Mouse (Mus musculus) left cerebral cortex, adult 18-20 months (tissue): ENCODE measurements around the gene Rims3. TPM values are rescaled to one million over a fixed set of nuclear protein-coding genes. Genes with fewer than 3 reads are reported as not detected.
A peak's percentile ranks its signal among the peaks of the same experiment; 100 is the strongest.

Source experiments
- DNase-seq, 2 experiments: peaks; one replicate each; pipeline ENCODE4 v3.0.0; 2021 to 2022; ENCODE audit warnings: low spot score in 2 of 2, mixed read lengths in 1 of 2
- total RNA-seq, 2 experiments: library from RNA; stranded (reverse); gene quantifications; 2 replicates each; pipeline ENCODE4 v1.2.3; 2021

Gene Rims3
- total RNA-seq, 2 experiments from 2014 or later, result 194 to 217 TPM

DNA sequence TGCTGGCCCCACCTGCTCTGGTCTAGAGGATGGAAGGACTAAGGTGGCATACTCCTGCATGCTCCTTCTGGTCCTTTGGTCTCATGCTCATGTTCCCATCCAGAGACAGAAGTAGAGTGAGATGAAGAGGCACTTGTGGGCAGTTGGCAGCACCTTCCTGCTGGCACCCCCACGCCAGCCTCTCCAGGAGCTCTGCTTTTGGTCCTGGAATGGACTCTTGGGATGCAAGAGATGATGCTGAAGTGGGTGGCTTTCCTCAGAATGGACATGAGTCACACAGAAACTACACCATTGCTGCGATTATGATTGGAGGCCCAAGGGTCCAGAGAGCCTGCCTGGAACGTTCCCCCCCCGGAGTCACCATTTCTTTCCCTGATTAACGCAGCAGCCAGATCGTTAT, 5.7 kb upstream of the Rims3 start:
- no peak for DNase-seq

DNA sequence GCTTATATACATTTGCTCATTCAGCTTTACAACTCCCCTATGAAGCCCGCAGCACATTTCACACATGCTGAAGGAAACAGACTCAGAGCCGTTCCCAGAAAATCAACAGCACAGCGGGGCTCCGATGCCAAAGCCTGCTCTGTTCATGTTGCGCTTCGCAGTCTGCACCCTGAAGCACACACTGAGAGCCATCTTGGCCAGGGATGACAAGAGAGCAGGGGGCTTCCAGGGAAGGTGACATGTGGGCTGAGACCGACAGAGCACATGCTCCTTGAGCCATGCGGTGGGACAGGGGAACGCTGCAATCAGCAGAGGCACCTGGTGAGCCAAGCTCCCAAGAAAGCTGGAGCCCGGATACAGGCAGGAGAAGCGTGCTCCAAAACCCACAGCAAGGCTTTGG, 5.2 kb upstream of the Rims3 start:
- no peak for DNase-seq

DNA sequence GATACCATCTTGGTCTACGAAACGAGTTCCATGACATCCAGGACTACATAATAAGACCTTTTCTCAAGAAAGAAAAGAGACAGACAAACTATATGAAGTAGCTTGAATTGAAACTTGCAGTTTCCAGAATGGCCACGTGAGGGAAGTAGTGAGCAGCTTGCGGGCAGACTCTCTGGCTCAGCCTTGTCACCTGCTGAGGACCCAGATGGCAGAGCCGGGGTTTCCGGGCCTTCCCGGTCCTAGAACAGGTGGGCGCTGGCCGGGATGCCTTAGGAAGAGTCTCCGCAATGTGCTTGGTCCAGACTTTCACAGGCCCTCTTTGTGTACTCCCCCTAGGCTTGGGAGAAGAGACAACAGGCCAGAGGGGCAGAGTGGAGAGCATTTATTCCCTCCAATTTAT, 3.7 kb upstream of the Rims3 start:
- DNase-seq, result peak; percentile 71 to 88

DNA sequence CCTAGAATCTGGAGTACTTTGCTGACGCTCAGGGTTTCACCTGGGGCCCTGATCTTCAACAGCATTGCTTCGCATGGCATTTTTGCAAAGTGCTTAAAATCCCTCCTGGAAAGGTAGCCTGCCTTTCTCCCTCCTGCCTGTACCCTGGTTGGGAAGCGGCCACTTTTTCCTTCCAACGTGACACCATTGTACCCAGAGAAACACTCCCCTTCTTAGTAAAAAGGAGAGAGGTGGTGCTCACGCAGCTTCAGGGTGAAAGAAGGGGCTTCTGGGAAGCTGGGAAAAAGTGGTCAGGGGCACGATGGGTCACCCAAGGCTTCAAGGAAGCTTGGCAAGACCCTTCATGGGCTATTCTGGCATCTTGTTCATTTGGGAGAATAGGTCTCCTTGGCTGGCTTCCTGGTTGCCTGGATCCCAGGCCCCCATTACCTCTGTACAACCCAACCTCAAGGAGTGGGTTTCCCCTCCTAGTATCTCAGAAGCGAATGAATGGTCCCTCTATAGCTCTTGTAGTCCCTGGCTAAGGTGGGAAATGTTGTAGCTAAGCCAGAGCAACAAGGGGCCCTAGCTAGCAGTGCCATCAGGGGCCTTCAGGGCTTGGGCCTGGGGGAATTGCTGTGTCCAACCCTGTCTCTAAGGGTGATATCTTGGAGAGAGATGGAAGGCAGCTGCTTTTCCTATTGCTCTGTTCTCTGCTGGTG, 894 bp downstream of the Rims3 start:
- DNase-seq, result no peak

DNA sequence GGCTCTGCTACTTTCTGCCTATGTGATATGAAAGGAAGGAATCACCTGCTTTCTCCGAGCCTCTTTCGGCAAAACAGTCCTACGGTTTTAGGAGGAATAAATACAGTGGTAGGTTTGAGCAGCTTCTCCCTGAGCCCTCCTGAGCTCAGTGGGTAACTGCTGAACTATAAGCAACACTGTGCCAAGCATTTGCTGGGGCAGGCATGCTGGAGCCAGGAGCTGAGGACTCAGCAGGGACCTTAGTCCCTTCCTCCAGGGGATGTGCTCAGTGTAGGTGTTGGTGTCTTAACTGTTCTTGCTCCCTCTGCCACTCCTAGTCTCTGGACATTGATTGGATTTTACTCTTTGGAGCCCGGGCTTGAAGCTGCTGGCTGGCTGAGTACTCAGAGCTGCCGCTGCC, 1.8 kb downstream of the Rims3 start:
- DNase-seq, result no peak

DNA sequence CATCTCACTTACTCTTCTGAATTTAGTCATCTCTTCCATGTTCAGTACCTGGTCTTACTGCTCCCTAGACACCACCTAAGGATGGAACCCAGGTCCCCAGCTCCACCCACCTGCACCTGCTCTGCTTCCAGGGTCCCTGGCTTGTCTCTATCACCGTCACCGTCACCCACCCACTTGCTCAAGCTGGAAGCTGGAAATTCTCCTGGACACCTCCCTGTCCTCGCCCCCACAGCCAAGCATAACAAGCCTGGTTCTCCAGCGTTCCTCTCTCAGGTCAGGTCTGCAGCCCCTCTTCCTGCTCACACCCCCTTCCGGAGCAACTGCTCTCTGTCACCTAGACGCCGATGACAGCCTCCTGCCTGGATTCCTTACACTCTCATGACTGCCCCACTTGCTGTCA, 5.2 kb downstream of the Rims3 start:
- DNase-seq, result peak; percentile 68 to 77

DNA sequence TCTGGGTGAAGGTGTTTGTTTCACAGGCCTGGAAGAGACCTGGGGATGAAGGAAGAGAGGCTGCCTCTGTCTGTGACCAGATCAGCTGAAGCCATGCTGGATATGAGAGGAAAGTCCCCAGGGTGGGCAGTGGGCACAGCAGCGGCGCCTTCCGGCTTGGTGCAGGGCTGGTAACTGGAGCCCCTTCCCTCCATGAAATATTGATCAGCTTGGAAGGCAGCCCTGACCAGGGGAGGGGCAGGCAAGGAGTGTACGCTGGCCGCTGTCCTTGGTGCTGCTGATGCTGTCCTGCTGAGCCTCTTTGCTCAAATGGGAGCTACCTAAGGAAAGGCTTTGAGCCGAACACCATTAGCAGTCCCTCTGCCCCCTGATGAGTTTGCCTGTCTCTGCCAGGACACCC, 11.6 kb downstream of the Rims3 start:
- DNase-seq, result no peak

DNA sequence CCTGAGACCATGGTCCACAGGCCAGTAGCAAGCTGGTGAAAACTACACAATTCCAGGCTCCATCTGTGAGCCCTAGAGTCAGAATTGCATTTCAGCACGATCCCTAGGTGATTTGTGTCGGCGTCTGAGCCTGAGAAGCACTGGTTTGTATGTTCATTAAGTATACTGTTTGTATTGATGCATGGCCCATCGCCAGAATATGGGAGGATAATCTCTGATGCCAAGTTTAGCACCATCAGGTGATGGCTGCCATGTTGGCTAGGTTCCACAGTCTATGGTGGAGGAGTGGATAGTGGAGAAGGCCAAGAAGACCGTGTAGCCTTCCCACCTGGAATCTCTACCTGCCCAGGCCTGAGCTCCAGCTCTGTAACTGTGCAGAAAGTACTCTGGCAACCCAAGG, 13.6 kb downstream of the Rims3 start:
- DNase-seq, result no peak

DNA sequence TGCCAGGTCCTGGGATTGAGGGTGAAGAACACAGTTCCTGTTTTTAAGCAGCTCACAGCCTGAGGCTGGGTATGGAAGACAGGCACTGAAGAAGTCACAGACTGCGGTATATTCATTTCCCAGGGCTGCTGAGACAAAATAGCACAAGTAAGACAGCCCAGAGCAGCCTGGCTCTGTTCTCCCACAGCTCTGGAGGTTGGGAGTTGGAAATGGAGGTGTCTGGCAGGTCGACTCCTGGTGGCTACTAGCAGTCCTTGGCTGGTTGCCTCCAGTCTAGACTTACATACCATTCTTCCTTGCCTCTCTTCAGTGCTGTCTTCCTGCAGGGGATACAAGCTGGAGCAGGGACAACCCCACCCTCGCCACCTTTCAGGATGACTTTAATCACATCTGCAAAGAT, 14.4 kb downstream of the Rims3 start:
- DNase-seq, result no peak

DNA sequence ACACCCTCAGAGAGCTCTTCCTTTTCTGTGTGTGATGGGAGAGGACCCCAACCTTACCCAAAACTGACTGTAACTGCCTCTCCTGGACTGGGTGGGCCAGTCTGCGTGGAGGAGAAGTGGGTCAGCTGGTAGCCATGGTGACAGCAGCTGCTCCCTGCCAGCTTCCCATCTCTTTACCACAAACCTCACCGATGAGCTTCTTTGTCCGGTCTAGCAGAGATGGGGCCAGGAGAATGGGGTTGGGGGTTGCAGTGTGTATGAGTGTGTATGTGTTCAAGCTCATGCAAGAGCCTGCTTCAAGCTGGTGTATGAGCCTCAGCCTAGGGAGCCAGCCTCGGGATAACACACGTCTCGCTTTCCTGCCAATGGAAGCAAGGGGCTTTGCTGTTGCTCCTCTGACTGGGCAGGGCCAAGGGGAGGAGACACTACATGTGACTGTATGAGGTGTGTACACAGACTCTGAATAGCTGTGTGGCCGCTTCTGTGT, 15.7 kb downstream of the Rims3 start:
- no peak for DNase-seq

DNA sequence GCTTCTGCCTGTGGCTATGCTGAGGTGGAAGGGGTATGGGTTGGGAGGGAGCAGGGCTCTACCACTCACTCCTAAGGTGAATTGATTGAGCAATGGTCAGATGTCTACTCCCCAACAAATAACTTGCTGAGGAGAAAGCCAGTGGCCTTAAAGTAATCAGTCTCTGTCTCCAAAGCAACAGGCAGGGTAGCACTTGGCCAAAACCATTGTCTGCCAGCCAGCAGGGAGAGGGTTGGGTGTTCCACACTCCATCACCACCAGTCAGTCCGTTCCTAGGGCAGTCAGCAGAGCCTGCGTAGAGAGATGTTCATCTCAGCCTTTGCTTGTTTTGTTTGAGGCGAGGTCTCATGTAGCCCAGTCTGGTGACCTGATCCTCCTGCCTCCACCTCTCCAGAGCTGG, 21.3 kb downstream of the Rims3 start:
- DNase-seq, result no peak

DNA sequence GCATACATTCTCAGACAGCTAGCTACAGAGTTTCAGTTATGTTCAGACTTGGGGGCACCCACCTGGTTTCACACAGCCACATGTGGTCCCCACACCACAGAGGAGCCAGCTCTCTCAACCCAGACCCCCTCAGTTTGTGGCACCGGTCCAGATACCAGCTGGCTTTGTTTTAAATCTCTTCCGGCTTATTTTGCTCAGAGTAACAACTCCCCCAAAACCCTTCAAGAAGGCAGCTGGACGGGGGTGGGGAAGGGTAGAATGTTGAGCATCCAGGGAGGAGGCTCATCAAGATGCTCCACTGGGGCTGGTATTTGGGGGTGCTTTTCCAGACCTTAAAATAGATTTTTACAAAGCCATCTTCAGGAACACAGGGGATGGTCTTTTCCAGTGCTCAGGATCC, 24.1 kb downstream of the Rims3 start:
- DNase-seq, result peak; percentile 66 to 75

DNA sequence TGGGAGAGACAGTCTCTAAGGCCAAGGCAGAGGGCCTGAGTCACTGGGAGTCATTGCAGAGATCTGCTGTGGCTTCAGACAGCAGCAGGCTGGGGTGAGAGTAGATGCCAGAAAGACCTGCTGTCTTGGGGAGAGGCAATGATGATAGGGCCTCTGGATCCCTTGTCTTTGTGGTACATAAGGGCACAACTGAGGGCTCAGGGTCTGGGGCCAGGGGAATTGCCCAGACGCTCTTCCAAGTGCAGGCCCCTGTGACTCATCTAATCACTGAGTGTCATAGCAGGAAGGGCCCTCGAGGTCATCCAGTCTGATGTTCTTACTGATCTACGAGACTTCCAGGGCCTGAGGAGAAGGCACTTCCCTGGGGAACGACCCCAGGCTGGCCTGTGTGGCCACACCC, 24.8 kb downstream of the Rims3 start:
- no peak for DNase-seq

DNA sequence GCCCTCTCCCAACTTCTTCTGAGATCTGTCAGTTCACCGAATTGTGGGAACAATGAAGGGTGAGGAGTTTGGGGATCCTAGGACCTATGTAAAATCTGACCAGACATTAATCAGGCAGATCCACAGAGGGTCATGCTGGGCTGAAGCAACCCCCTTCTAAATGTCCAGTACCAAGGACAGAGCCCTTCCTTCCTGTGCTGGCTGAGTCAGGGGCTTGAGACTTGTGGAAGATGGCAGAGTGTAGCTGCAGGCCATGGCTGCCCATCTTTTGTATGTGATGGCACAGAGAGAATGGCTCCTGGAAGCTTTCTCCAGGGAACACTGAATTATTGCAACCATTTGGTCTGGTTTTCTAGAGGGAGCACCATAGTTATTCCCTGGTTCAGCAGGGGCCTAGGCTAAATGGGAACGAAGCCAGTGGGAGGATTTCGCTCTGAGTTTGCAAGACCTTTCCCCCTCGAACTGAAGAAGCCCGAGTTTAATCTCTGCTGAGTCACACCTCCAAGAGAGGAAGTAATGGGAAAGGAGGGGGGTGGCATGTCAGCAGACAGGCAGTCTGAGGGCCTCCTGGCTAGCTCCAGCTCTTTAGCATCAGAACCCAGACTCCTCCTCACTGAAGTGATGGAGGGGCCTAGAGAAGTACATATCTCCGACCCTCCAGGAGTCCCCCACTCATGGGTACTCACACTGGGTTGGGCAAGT, 26.3 kb downstream of the Rims3 start:
- DNase-seq, result no peak

DNA sequence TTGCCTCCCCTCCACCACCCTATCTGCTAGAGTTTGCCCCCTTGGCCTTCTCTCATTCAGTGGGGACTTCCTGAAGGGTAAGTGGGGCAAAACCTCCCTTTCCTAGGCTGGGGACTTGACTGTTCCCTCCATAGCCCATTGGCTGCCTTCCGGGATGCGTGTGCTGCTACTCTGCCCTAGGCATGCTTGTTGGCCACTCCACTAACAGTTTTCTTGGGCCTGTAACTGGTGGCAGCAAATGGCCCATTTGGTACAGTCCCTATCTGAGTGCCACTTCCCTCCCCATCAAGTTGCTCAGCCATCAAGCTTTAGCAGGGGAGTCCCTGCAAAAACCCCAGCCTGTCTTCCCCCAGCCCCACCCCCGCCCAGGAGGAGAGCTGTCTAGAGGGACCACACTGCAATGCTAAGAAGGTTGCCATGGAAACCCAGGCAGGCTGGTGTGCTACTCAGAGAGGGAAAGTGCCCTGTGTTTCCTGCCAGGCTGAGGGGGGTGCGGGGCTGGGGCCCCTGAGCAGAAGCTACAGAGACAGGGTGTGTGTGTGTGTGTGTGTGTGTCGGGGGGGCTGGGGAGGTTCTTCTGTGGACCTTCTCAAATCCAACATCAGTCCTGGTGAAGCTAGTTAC, 27.5 kb downstream of the Rims3 start:
- DNase-seq, result peak; percentile 53 to 69

DNA sequence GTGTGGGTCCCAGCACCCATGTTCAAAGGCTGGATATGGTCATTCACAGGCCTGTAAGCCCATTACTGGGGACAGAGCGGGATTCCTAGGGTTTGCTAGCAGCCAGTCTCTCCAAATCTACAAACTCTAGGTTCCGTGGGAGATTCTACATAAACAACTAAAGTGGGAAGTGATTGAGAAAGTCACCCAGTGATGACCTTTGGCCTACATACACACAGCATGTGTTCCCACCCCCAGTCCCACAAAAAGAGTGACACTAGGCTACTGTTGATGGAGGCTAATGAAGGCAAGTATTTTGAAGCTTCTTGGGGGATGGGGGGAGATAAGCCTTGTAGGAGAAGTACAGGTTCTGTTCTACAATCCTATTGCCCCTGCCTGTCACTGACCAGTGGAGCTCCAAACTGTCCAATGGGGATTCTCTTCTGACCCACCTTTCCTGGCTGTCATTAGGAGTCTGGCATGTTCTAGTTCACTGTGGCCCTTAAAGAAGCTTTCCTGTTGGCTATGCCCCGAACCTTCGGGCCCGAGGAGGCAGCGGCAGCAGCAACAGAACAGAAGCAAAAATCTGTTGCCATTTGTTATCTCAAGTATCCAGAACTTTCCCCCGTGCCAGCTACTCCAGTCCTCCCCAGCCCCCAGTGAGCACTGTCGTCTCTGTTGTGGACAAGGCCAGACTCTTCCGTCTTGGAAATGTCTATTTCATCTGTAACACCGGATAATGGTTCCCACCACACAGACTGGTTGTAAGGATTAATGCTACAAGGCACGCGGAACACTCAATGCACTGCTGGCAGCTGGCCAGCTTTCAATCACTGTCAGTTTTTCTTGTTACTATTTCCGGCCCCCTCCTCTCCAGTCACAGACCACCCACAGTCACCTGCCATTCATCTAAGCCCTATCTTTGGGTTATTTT, 30.8 kb downstream of the Rims3 start:
- no peak for DNase-seq

DNA sequence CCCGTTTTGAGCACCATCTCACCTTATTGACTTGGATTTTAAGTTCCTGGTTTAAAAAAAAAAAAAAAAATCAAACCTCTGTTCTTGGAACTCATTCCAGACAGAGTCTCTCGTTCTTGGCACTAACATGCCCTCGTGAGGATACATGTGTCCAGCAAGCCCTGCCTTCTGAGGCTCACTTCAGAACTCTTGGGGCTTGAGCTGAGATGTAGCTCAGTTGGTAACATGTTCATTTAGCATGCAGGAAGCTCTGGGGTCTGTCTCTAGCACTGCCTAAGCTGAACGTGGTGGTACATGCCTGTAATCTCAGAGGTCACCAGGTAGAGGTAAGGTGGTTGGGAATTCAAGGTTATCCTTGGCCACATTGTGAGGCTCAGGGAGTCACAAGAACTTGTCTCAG, 31.5 kb downstream of the Rims3 start:
- DNase-seq, result no peak

DNA sequence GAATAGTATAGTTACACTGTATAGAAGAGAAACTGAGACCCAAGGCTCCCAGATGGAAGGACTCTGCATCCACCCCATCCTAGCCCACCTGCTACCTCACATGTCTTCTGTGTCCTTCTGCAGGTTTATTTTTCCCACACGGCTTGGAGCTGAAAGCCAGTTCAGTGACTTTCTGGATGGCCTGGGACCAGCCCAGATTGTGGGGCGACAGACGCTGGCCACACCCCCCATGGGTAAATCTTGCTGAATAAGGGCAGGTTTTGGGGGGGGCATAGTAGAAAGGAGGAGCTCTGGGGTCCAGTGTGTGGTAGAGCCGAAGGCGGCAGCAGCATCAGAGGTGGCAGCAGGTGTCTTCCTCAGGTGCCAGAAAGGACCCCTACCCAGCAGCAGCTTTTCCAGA, 32.2 kb downstream of the Rims3 start:
- DNase-seq, result no peak

DNA sequence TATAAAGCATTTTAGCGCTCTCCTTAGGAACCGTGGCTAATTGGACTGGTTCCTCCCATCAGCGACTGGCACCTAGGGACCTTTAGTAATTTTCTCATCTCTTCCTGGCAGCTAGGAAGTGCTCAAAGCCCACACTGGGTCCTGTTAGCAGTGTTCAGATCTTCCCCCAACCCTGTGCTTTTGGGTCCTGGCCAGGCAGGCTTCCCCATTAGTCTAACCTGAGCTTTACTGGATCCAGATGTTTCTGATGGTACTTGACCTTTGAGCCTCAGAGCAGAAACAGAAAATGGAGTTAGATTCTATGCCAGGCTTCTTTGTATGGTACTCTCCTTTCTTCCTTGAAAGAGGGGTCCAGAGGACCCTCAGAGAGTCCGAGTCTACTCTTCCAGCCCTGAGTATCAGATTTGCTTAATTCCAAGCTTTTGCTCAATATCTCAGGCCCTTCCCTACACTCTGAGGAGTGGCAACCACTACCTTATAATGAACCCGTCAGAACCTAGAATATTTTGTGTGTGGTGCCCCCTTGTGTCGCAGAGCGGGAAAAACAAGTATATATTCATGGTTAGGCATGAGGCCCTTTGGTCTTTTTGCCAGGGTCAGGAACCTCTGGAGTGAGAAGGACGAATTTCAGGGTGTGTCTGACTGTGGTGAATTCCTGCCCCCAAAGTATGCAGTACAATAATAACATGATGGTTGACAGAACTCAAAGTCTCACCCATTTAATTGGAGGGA, 32.9 kb downstream of the Rims3 start:
- DNase-seq, result peak; percentile 62 to 66

DNA sequence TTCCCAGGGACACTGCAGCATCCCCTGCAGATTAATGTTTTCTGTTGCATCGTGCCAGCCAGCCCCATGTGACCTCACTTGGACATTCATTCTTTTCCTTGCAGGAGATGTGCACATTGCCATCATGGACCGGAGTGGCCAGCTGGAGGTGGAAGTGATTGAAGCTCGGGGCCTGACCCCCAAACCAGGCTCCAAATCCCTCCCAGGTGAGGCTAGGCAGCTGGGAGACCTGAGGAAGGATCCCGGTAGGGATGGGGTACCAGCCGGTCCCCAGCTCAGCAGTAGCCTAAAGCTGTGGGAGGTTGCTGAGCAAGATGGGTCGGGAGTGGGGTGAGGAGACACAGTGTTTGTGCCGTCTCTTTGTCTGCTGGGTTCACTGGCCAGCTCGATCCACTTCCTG, 34.3 kb downstream of the Rims3 start:
- no peak for DNase-seq
